Mouse (Mus musculus) adrenal gland, adult 10 weeks (tissue): ENCODE data around the gene Rhox2c. TPM values are rescaled to one million over a fixed set of nuclear protein-coding genes. Genes with fewer than 3 reads are reported as not detected.

Source experiments
- polyA plus RNA-seq: library from polyadenylated mRNA; stranded (reverse); fragments of 350-450 nt; fragmentation: Illumina TruSeq; extraction: RNeasy Lipid Tissue Mini Kit (QIAGEN cat#74804); gene quantifications from one replicate; pipeline ENCODE4 v1.2.3, GENCODE M21; 2014; ENCODE audit warnings: low read depth, low replicate concordance

Gene Rhox2c
- polyA plus RNA-seq = not detected

DNA sequence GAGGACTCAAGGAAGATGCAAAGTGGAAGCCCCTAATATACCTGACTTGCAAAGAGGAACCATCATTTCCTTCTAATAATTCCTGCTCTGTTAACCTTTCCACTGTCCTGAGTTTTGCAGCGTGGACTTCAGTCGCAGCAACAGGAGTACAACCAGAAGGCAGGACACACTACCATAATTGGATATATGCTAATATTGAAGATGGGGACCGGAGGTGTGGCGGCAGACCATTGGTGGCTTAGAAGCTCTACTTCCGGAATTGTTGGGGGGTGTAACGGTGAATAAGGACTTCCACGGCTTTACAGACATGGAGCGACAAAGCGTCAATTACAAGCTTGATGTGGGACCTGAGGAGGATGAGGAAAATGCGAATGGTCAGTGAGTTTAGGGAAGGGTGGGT is at the start of gene Rhox2c:
Gene Rhox2c, plus strand, starts transcription at position 301 of the 400 bp plus-strand sequence.

DNA sequence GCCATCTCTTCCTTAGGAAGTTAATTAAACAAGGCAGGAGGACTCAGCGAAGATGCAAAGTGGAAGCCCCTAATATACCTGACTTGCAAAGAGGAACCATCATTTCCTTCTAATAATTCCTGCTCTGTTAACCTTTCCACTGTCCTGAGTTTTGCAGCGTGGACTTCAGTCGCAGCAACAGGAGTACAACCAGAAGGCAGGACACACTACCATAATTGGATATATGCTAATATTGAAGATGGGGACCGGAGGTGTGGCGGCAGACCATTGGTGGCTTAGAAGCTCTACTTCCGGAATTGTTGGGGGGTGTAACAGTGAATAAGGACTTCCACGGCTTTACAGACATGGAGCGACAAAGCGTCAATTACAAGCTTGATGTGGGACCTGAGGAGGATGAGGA is 41.7 kb upstream of the Rhox2c start, which contains the start of gene Rhox2b:
Gene Rhox2b, plus strand, starts transcription at position 301 of the 400 bp plus-strand sequence.

DNA sequence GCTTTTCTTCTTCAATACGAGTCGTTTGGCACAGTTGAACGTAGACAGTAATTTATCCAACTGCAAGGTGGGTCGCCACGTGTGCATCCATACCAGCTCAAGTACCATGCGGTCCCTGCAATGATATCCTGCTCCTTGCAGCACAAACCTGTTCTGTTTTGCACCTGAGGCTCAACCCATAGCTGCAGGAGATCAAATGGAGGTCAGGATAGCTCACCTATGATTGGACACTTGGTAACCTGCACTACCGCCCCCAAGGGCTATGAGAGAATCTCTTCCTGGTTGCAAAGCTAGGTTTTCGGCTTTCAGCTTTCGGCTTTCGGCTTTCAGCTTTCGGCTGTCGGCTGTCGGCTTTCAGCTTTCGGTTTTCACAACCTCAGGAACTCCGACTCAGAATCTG is 21.3 kb upstream of the Rhox2c start, which contains the start of gene Rhox4b:
Gene Rhox4b, plus strand, starts transcription at position 301 of the 400 bp plus-strand sequence.

DNA sequence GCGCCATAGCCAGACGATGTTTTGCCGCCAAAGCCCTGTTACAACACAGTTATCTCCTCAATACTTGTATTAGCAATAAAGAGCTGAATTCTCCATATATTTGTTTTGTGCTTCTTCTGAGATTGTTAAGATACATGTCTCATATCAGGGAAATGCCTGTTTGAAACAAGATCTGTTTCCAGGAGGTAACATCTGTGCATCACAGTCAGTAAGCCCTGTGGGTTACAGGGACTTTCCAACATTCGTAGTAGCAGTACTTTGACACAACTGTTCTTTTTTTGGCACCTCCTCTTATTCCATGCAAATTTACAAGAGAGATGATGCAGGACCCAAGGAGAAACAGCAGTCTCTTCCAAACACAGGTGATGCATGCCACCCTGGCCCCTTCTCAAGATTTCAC is 4.8 kb downstream of the Rhox2c start, which contains the start of gene Rhox3c:
Gene Rhox3c, plus strand, starts transcription at position 301 of the 400 bp plus-strand sequence.

DNA sequence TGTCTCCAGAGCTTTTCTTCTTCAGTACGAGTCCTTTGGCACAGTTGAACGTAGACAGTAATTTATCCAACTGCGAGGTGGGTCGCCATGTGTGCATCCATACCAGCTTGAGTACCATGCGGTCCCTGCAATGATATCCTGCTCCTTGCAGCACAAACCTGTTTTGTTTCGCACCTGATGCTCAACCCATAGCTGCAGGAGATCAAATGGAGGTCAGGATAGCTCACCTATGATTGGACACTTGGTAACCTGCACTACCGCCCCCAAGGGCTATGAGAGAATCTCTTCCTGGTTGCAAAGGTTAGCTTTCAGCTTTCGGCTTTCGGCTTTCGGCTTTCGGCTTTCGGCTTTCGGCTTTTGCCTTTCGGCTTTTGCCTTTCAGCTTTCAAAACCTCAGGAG is 26.6 kb downstream of the Rhox2c start, which contains the start of gene Rhox4c:
Gene Rhox4c, plus strand, starts transcription at position 301 of the 400 bp plus-strand sequence.

DNA sequence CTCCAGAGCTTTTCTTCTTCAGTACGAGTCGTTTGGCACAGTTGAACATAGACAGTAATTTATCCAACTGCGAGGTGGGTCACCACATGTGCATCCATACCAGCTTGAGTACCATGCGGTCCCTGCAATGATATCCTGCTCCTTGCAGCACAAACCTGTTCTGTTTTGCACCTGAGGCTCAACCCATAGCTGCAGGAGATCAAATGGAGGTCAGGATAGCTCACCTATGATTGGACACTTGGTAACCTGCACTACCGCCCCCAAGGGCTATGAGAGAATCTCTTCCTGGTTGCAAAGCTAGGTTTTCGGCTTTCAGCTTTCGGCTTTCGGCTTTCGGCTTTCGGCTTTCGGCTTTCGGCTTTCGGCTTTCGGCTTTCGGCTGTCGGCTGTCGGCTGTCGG is 60.6 kb downstream of the Rhox2c start, which contains the start of gene Rhox4d:
Gene Rhox4d, plus strand, starts transcription at position 301 of the 400 bp plus-strand sequence.

Other genes with a start within 250 kb of the Rhox2c start
- gene Gm9, start 242.6 kb upstream of the Rhox2c start, polyA plus RNA-seq = not detected
- not detected for gene Rhox1, start 231.4 kb upstream of the Rhox2c start, polyA plus RNA-seq
- not detected for gene Rhox2a, start 208.7 kb upstream of the Rhox2c start, polyA plus RNA-seq
- gene Rhox3a, start 203.8 kb upstream of the Rhox2c start, polyA plus RNA-seq = not detected
- gene Rhox4a, start 188.3 kb upstream of the Rhox2c start, polyA plus RNA-seq = not detected
- not detected for gene Rhox3a2, start 73.7 kb upstream of the Rhox2c start, polyA plus RNA-seq
- gene Rhox4a2, start 62.8 kb upstream of the Rhox2c start, polyA plus RNA-seq = not detected
- gene Rhox2b, start 41.6 kb upstream of the Rhox2c start, polyA plus RNA-seq = not detected
- gene Rhox4b, start 21.2 kb upstream of the Rhox2c start, polyA plus RNA-seq = not detected
- gene Rhox3c, start 4.9 kb downstream of the Rhox2c start, polyA plus RNA-seq = not detected
- gene Rhox4c, start 26.7 kb downstream of the Rhox2c start, polyA plus RNA-seq = not detected
- not detected for gene Rhox2d, start 39.7 kb downstream of the Rhox2c start, polyA plus RNA-seq
- gene Rhox4d, start 60.7 kb downstream of the Rhox2c start, polyA plus RNA-seq = not detected
- gene Rhox2e, start 76.8 kb downstream of the Rhox2c start, polyA plus RNA-seq = not detected
- not detected for gene Rhox3e, start 88.3 kb downstream of the Rhox2c start, polyA plus RNA-seq
- not detected for gene Rhox4e, start 103.7 kb downstream of the Rhox2c start, polyA plus RNA-seq
- gene Rhox2f, start 117.7 kb downstream of the Rhox2c start, polyA plus RNA-seq = not detected
- gene Rhox3f, start 127.3 kb downstream of the Rhox2c start, polyA plus RNA-seq = not detected
- not detected for gene Rhox4f, start 154.0 kb downstream of the Rhox2c start, polyA plus RNA-seq
- not detected for gene Rhox3g, start 174.9 kb downstream of the Rhox2c start, polyA plus RNA-seq
- not detected for gene Rhox2g, start 189.8 kb downstream of the Rhox2c start, polyA plus RNA-seq
- not detected for gene Rhox4g, start 197.6 kb downstream of the Rhox2c start, polyA plus RNA-seq
- not detected for gene Rhox3h, start 215.1 kb downstream of the Rhox2c start, polyA plus RNA-seq
- gene Rhox2h, start 219.6 kb downstream of the Rhox2c start, polyA plus RNA-seq = not detected